Mouse (Mus musculus) CH12.LX (cell line): ENCODE results near the gene Hmga1b.

ENCODE experiments used
- CHD2 ChIP-seq: IDR thresholded peaks from 2 replicates; pipeline ENCODE4 v1.6.1; 2011; ENCODE audit warnings: low read length, improper control_type of control experiment
- CTCF ChIP-seq, 2 experiments: IDR thresholded peaks in 1 of 2; conservative IDR thresholded peaks in 1 of 2; 2 replicates each; pipeline ENCODE4 v1.5.1; 2011 to 2012; ENCODE audit warnings: low read depth in 2 of 2, low read length in 2 of 2, improper control_type of control experiment in 1 of 2, inconsistent platforms in 1 of 2, mild to moderate bottlenecking in 1 of 2, moderate library complexity in 1 of 2
- EP300 ChIP-seq: IDR thresholded peaks from 2 replicates; pipeline ENCODE4 v1.6.1; 2011; ENCODE audit warnings: low read length, improper control_type of control experiment
- KAT2A ChIP-seq: IDR thresholded peaks from 2 replicates; pipeline ENCODE4 v1.6.1; 2012; ENCODE audit warnings: low read length, improper control_type of control experiment, inconsistent platforms; ENCODE audit not compliant: insufficient replicate concordance
- PAX5 ChIP-seq: IDR thresholded peaks from 2 replicates; pipeline ENCODE4 v1.6.1; 2012; ENCODE audit warnings: low read length, inconsistent platforms, mixed read lengths
- POLR2A ChIP-seq: IDR thresholded peaks from 2 replicates; pipeline ENCODE4 v1.6.1; 2011; ENCODE audit warnings: low read depth, mild to moderate bottlenecking, improper control_type of control experiment, low read length
- SIN3A ChIP-seq: IDR thresholded peaks from 2 replicates; pipeline ENCODE4 v1.6.1; 2012; ENCODE audit warnings: low read length, improper control_type of control experiment, inconsistent platforms
- UBTF ChIP-seq: IDR thresholded peaks from 2 replicates; pipeline ENCODE4 v1.6.1; 2012; ENCODE audit warnings: low read depth, mild to moderate bottlenecking, inconsistent platforms, low read length, improper control_type of control experiment, moderate library complexity
- USF1 ChIP-seq: IDR thresholded peaks from 2 replicates; pipeline ENCODE4 v1.6.1; 2014; ENCODE audit warnings: low read depth, mild to moderate bottlenecking, inconsistent platforms, low read length, improper control_type of control experiment
- USF2 ChIP-seq: conservative IDR thresholded peaks from 2 replicates; pipeline ENCODE4 v1.6.1; 2011; ENCODE audit warnings: low read depth, low read length, improper control_type of control experiment
- ZKSCAN1 ChIP-seq: IDR thresholded peaks from 2 replicates; pipeline ENCODE4 v1.6.1; 2012; ENCODE audit warnings: low read depth, inconsistent platforms, low read length, improper control_type of control experiment, borderline replicate concordance

GRCm38 (mm10) chr11:120784064-120784791 lies 21.6 kb downstream of the Hmga1b start, which contains the start of the genes Rfng and Gps1:
- TF ChIP-seq POLR2A = peak; percentile 68
- no peak for TF ChIP-seq EP300
- peak; percentile 63; the same call in 1 of the 2 replicates for TF ChIP-seq UBTF
- TF ChIP-seq USF1 = no peak
- TF ChIP-seq CTCF (conservative IDR thresholded peaks at IDR 0.05 in 1 of 2, IDR thresholded peaks at IDR 0.05 in 1 of 2; ENCODE audit: low read depth in 2 of 2, low read length in 2 of 2) = no peak
- TF ChIP-seq USF2 = no peak
- TF ChIP-seq ZKSCAN1 = no peak
- TF ChIP-seq CHD2 = peak; percentile 89
- TF ChIP-seq PAX5 = no peak
- TF ChIP-seq SIN3A = peak; percentile 97
- peak; percentile 84; the same call in 1 of the 2 replicates for TF ChIP-seq KAT2A
